Mouse (Mus musculus) embryo, embryonic 10.5 days (tissue): ENCODE measurements around the gene Atg5.
A peak's percentile ranks its signal among the peaks of the same experiment; 100 is the strongest.

ENCODE experiments used
- DNase-seq: peaks from one replicate; pipeline ENCODE4 v3.0.0-alpha.2; 2015; ENCODE audit warnings: low spot score

Atg5 gene

GRCm38 (mm10) chr10:44268145-44268860 is at the start of gene Atg5:
Gene Atg5 (plus strand): TSS chr10:44268358.
- peak; percentile 99 for DNase-seq

GRCm38 (mm10) chr10:44219073-44219472 is 49.1 kb upstream of the Atg5 start:
- DNase-seq = peak; percentile 13

- no peak for DNase-seq
These were observed 43.8 kb upstream of the Atg5 start for GRCm38 (mm10) chr10:44224345-44224744.

- peak; percentile 23 for DNase-seq
These were observed 34.8 kb upstream of the Atg5 start for GRCm38 (mm10) chr10:44233351-44233750.

GRCm38 (mm10) chr10:44235298-44235697 is 32.9 kb upstream of the Atg5 start:
- DNase-seq = peak; percentile 43

GRCm38 (mm10) chr10:44256624-44257023 is 11.5 kb upstream of the Atg5 start:
- DNase-seq = peak; percentile 37

GRCm38 (mm10) chr10:44265835-44266234 is 2.3 kb upstream of the Atg5 start:
- no peak for DNase-seq

GRCm38 (mm10) chr10:44266561-44266960 is 1.6 kb upstream of the Atg5 start:
- DNase-seq = no peak

GRCm38 (mm10) chr10:44267426-44268142 is 574 bp upstream of the Atg5 start:
- DNase-seq = peak; percentile 10

- no peak for DNase-seq
These were observed 1.1 kb downstream of the Atg5 start for GRCm38 (mm10) chr10:44269211-44269610.

- DNase-seq = no peak
These were observed 14.2 kb downstream of the Atg5 start for GRCm38 (mm10) chr10:44282323-44282722.

GRCm38 (mm10) chr10:44285106-44285505 is 16.9 kb downstream of the Atg5 start:
- DNase-seq = no peak

GRCm38 (mm10) chr10:44285935-44286334 is 17.8 kb downstream of the Atg5 start:
- DNase-seq = no peak

- no peak for DNase-seq
These were observed 22.7 kb downstream of the Atg5 start for GRCm38 (mm10) chr10:44290876-44291275.

GRCm38 (mm10) chr10:44292205-44292604 is 24.0 kb downstream of the Atg5 start:
- DNase-seq = peak; percentile 69

GRCm38 (mm10) chr10:44299165-44299564 is 31.0 kb downstream of the Atg5 start:
- no peak for DNase-seq

GRCm38 (mm10) chr10:44300078-44300477 is 31.9 kb downstream of the Atg5 start:
- DNase-seq = no peak

GRCm38 (mm10) chr10:44303648-44304329 is 35.6 kb downstream of the Atg5 start:
- DNase-seq = no peak

GRCm38 (mm10) chr10:44304330-44304717 is 36.2 kb downstream of the Atg5 start:
- no peak for DNase-seq

GRCm38 (mm10) chr10:44304845-44305244 is 36.7 kb downstream of the Atg5 start:
- DNase-seq = no peak

GRCm38 (mm10) chr10:44306308-44306707 is 38.1 kb downstream of the Atg5 start:
- no peak for DNase-seq

- no peak for DNase-seq
These were observed 40.1 kb downstream of the Atg5 start for GRCm38 (mm10) chr10:44308280-44308679.

GRCm38 (mm10) chr10:44309250-44309649 is 41.1 kb downstream of the Atg5 start:
- DNase-seq = no peak
